Mouse (Mus musculus) embryo, embryonic 11 days (tissue): ENCODE measurements at regions not wholly inside any gene's neighbourhood (a gene's known extent, or its start where the extent isn't known, plus 50 kb on each side); places are given as distances from the start of the nearest gene placed in this dataset.
A peak's percentile ranks its signal among the peaks of the same experiment; 100 is the strongest.

Experiments
- DNase-seq: peaks from one replicate; pipeline ENCODE4 v3.0.0-alpha.2; 2015

- no peak for DNase-seq
Measured at GRCm38 (mm10) chr11:38224300-38224699, 988.5 kb upstream of the Tenm2 start.

- DNase-seq, result no peak
Measured at GRCm38 (mm10) chr11:38203347-38203746, 967.6 kb upstream of the Tenm2 start.

GRCm38 (mm10) chr11:38201136-38201741, 965.5 kb upstream of the Tenm2 start:
- no peak for DNase-seq

- no peak for DNase-seq
Measured at GRCm38 (mm10) chr11:38193719-38194118, 958.0 kb upstream of the Tenm2 start.

GRCm38 (mm10) chr11:38191895-38192547, 956.3 kb upstream of the Tenm2 start:
- DNase-seq, result no peak

GRCm38 (mm10) chr11:38191437-38191836, 955.7 kb upstream of the Tenm2 start:
- no peak for DNase-seq

- DNase-seq, result no peak
Measured at GRCm38 (mm10) chr11:38170721-38171120, 935.0 kb upstream of the Tenm2 start.

- no peak for DNase-seq
Measured at GRCm38 (mm10) chr11:38158310-38158709, 922.5 kb upstream of the Tenm2 start.

GRCm38 (mm10) chr11:38156944-38157343, 921.2 kb upstream of the Tenm2 start:
- no peak for DNase-seq

- no peak for DNase-seq
Measured at GRCm38 (mm10) chr11:38155706-38156105, 919.9 kb upstream of the Tenm2 start.

GRCm38 (mm10) chr11:38143436-38143835, 907.7 kb upstream of the Tenm2 start:
- no peak for DNase-seq

- no peak for DNase-seq
Measured at GRCm38 (mm10) chr11:38128851-38129250, 893.1 kb upstream of the Tenm2 start.

- DNase-seq, result no peak
Measured at GRCm38 (mm10) chr11:38123789-38124330, 888.1 kb upstream of the Tenm2 start.

- no peak for DNase-seq
Measured at GRCm38 (mm10) chr11:38122474-38122873, 886.7 kb upstream of the Tenm2 start.

GRCm38 (mm10) chr11:38121051-38121616, 885.4 kb upstream of the Tenm2 start:
- DNase-seq, result no peak

- DNase-seq, result no peak
Measured at GRCm38 (mm10) chr11:38117741-38118140, 882.0 kb upstream of the Tenm2 start.

- DNase-seq, result no peak
Measured at GRCm38 (mm10) chr11:38092202-38092601, 856.4 kb upstream of the Tenm2 start.

- no peak for DNase-seq
Measured at GRCm38 (mm10) chr11:38075171-38075732, 839.5 kb upstream of the Tenm2 start.

GRCm38 (mm10) chr11:38069635-38070034, 833.9 kb upstream of the Tenm2 start:
- DNase-seq, result no peak

GRCm38 (mm10) chr11:38067682-38068081, 831.9 kb upstream of the Tenm2 start:
- DNase-seq, result peak; percentile 32

- DNase-seq, result no peak
Measured at GRCm38 (mm10) chr11:38066091-38066490, 830.3 kb upstream of the Tenm2 start.

- no peak for DNase-seq
Measured at GRCm38 (mm10) chr11:38060105-38060504, 824.3 kb upstream of the Tenm2 start.

GRCm38 (mm10) chr11:38058896-38059295, 823.1 kb upstream of the Tenm2 start:
- no peak for DNase-seq

- no peak for DNase-seq
Measured at GRCm38 (mm10) chr11:38036582-38036981, 800.8 kb upstream of the Tenm2 start.
